Mouse (Mus musculus) ES-E14 (cell line): Measurements from ENCODE around the gene Pih1d3.

Source experiments
- CHD2 ChIP-seq: IDR thresholded peaks from 2 replicates; pipeline ENCODE4 v1.6.1; 2014; ENCODE audit warnings: mild to moderate bottlenecking, low read depth, low read length, inconsistent platforms
- HCFC1 ChIP-seq: IDR thresholded peaks from 2 replicates; pipeline ENCODE4 v1.6.1; 2012; ENCODE audit warnings: low read length, inconsistent platforms, borderline replicate concordance; ENCODE audit not compliant: insufficient read depth
- MAFK ChIP-seq: IDR thresholded peaks from 2 replicates; pipeline ENCODE4 v1.6.1; 2014; ENCODE audit warnings: mild to moderate bottlenecking, low read depth, low read length, inconsistent platforms; ENCODE audit not compliant: insufficient read depth
- ZC3H11A ChIP-seq: IDR thresholded peaks from 2 replicates; pipeline ENCODE4 v1.6.1; 2012; ENCODE audit warnings: low read depth, mild to moderate bottlenecking, inconsistent platforms, low read length, borderline replicate concordance
- ZNF384 ChIP-seq: IDR thresholded peaks from 2 replicates; pipeline ENCODE4 v1.6.1; 2012; ENCODE audit warnings: low read depth, low read length, inconsistent platforms

GRCm38 (mm10) chr1:31220599-31221250 is 1.9 kb upstream of the Pih1d3 start:
- TF ChIP-seq HCFC1 (no peak), MAFK (no peak), ZNF384 (no peak), ZC3H11A (no peak), CHD2 (no peak)
